Mouse (Mus musculus): Measurements from ENCODE around the gene Gm20388. TPM values are rescaled to one million over a fixed set of nuclear protein-coding genes. Genes with fewer than 3 reads are reported as not detected.

Gene Gm20388
- total RNA-seq, 1 experiment = 27.0 TPM

GRCm38 (mm10) chr8:122047206-122047870 is 2136.7 kb downstream of the Gm20388 start:
- no peak for TF ChIP-seq MAFK (IDR thresholded peaks at IDR 0.05; ENCODE audit: insufficient read depth, low read depth, low read length)
- no peak for TF ChIP-seq ZC3H11A (IDR thresholded peaks at IDR 0.05; ENCODE audit: borderline replicate concordance, low read depth, low read length)
- TF ChIP-seq ZNF384 (IDR thresholded peaks at IDR 0.05; ENCODE audit: low read depth, low read length) = no peak
- no peak for TF ChIP-seq HCFC1 (IDR thresholded peaks at IDR 0.05; ENCODE audit: borderline replicate concordance, insufficient read depth, low read length)
- TF ChIP-seq CHD2 (IDR thresholded peaks at IDR 0.05; ENCODE audit: low read depth, low read length) = no peak
- Histone ChIP-seq H3K9ac (ENCODE audit: insufficient read depth, low read depth, low read length, poor library complexity, severe bottlenecking) (no peak overlapping the region), H3K27ac (ENCODE audit: insufficient read depth, low read depth, low read length, poor library complexity, severe bottlenecking) (no peak overlapping the region), H3K4me3 (ENCODE audit: insufficient read depth in 1 of 2, low read depth in 1 of 2, low read length in 2 of 2, poor library complexity in 1 of 2, severe bottlenecking in 1 of 2) (no peak overlapping the region), H3K36me3 (ENCODE audit: control insufficient read depth, insufficient read depth, low read length, poor library complexity, severe bottlenecking) (no peaks in the 10 kb centered on the region), H3K9me3 (ENCODE audit: control insufficient read depth, insufficient read depth, low read depth, low read length) (no peaks in the 10 kb centered on the region), H3K4me1 (ENCODE audit: control insufficient read depth in 2 of 2, insufficient read depth in 2 of 2, low read length in 2 of 2, poor library complexity in 1 of 2) (no peaks in the 10 kb centered on the region)
- no peak for DNase-seq (ENCODE audit: low read depth, low spot score)
- in situ Hi-C loops (cut with MboI; ENCODE audit: low sequenced_read_pairs in 2 of 2, unreplicated experiment in 2 of 2) = no loop called here

GRCm38 (mm10) chr8:122049266-122049665 is 2138.6 kb downstream of the Gm20388 start:
- Histone ChIP-seq H3K4me1 (ENCODE audit: control insufficient read depth in 2 of 2, insufficient read depth in 2 of 2, low read length in 2 of 2, poor library complexity in 1 of 2) (no peaks in the 10 kb centered on the region), H3K9me3 (ENCODE audit: control insufficient read depth, insufficient read depth, low read depth, low read length) (no peaks in the 10 kb centered on the region), H3K4me3 (ENCODE audit: insufficient read depth in 1 of 2, low read depth in 1 of 2, low read length in 2 of 2, poor library complexity in 1 of 2, severe bottlenecking in 1 of 2) (no peak overlapping the region), H3K9ac (ENCODE audit: insufficient read depth, low read depth, low read length, poor library complexity, severe bottlenecking) (no peak overlapping the region), H3K36me3 (ENCODE audit: control insufficient read depth, insufficient read depth, low read length, poor library complexity, severe bottlenecking) (no peaks in the 10 kb centered on the region), H3K27ac (ENCODE audit: insufficient read depth, low read depth, low read length, poor library complexity, severe bottlenecking) (no peak overlapping the region)
- DNase-seq (ENCODE audit: low read depth, low spot score) = no peak
- no peak for TF ChIP-seq CHD2 (IDR thresholded peaks at IDR 0.05; ENCODE audit: low read depth, low read length)
- no peak for TF ChIP-seq HCFC1 (IDR thresholded peaks at IDR 0.05; ENCODE audit: borderline replicate concordance, insufficient read depth, low read length)
- TF ChIP-seq ZNF384 (IDR thresholded peaks at IDR 0.05; ENCODE audit: low read depth, low read length) = no peak
- no peak for TF ChIP-seq MAFK (IDR thresholded peaks at IDR 0.05; ENCODE audit: insufficient read depth, low read depth, low read length)
- no peak for TF ChIP-seq ZC3H11A (IDR thresholded peaks at IDR 0.05; ENCODE audit: borderline replicate concordance, low read depth, low read length)
- in situ Hi-C loops (cut with MboI; ENCODE audit: low sequenced_read_pairs in 2 of 2, unreplicated experiment in 2 of 2) = no loop called here

- Histone ChIP-seq H3K9me3 (ENCODE audit: control insufficient read depth, insufficient read depth, low read depth, low read length) (no peaks in the 10 kb centered on the region), H3K36me3 (ENCODE audit: control insufficient read depth, insufficient read depth, low read length, poor library complexity, severe bottlenecking) (no peaks in the 10 kb centered on the region), H3K27ac (ENCODE audit: insufficient read depth, low read depth, low read length, poor library complexity, severe bottlenecking) (no peak overlapping the region), H3K4me1 (ENCODE audit: control insufficient read depth in 2 of 2, insufficient read depth in 2 of 2, low read length in 2 of 2, poor library complexity in 1 of 2) (peaks cover 1% of the 10 kb centered on the region in 2 experiments; a peak in 3 of 4 replicates), H3K9ac (ENCODE audit: insufficient read depth, low read depth, low read length, poor library complexity, severe bottlenecking) (no peak overlapping the region), H3K4me3 (ENCODE audit: insufficient read depth in 1 of 2, low read depth in 1 of 2, low read length in 2 of 2, poor library complexity in 1 of 2, severe bottlenecking in 1 of 2) (no peak overlapping the region)
- in situ Hi-C loops (cut with MboI; ENCODE audit: low sequenced_read_pairs in 2 of 2, unreplicated experiment in 2 of 2) = no loop called here
- TF ChIP-seq ZNF384 (IDR thresholded peaks at IDR 0.05; ENCODE audit: low read depth, low read length) (no peak), HCFC1 (IDR thresholded peaks at IDR 0.05; ENCODE audit: borderline replicate concordance, insufficient read depth, low read length) (no peak), CHD2 (IDR thresholded peaks at IDR 0.05; ENCODE audit: low read depth, low read length) (no peak), ZC3H11A (IDR thresholded peaks at IDR 0.05; ENCODE audit: borderline replicate concordance, low read depth, low read length) (no peak), MAFK (IDR thresholded peaks at IDR 0.05; ENCODE audit: insufficient read depth, low read depth, low read length) (no peak)
- DNase-seq (ENCODE audit: low read depth, low spot score) = no peak
Measured at GRCm38 (mm10) chr8:122049923-122050322, 2139.3 kb downstream of the Gm20388 start.

GRCm38 (mm10) chr8:122050620-122051019 is 2140.0 kb downstream of the Gm20388 start:
- Histone ChIP-seq H3K27ac (ENCODE audit: insufficient read depth, low read depth, low read length, poor library complexity, severe bottlenecking) (no peak overlapping the region), H3K9ac (ENCODE audit: insufficient read depth, low read depth, low read length, poor library complexity, severe bottlenecking) (no peak overlapping the region), H3K9me3 (ENCODE audit: control insufficient read depth, insufficient read depth, low read depth, low read length) (no peaks in the 10 kb centered on the region), H3K4me3 (ENCODE audit: insufficient read depth in 1 of 2, low read depth in 1 of 2, low read length in 2 of 2, poor library complexity in 1 of 2, severe bottlenecking in 1 of 2) (no peak overlapping the region), H3K36me3 (ENCODE audit: control insufficient read depth, insufficient read depth, low read length, poor library complexity, severe bottlenecking) (no peaks in the 10 kb centered on the region), H3K4me1 (ENCODE audit: control insufficient read depth in 2 of 2, insufficient read depth in 2 of 2, low read length in 2 of 2, poor library complexity in 1 of 2) (peaks cover 3 to 8% of the 10 kb centered on the region in 2 experiments; a peak in 3 of 4 replicates)
- in situ Hi-C loops (cut with MboI; ENCODE audit: low sequenced_read_pairs in 2 of 2, unreplicated experiment in 2 of 2) = no loop called here
- DNase-seq (ENCODE audit: low read depth, low spot score) = no peak
- TF ChIP-seq HCFC1 (IDR thresholded peaks at IDR 0.05; ENCODE audit: borderline replicate concordance, insufficient read depth, low read length) = no peak
- no peak for TF ChIP-seq MAFK (IDR thresholded peaks at IDR 0.05; ENCODE audit: insufficient read depth, low read depth, low read length)
- TF ChIP-seq ZC3H11A (IDR thresholded peaks at IDR 0.05; ENCODE audit: borderline replicate concordance, low read depth, low read length) = no peak
- TF ChIP-seq CHD2 (IDR thresholded peaks at IDR 0.05; ENCODE audit: low read depth, low read length) = no peak
- no peak for TF ChIP-seq ZNF384 (IDR thresholded peaks at IDR 0.05; ENCODE audit: low read depth, low read length)
